Mouse (Mus musculus) MEL (cell line): ENCODE data around the gene Tnfsf11. TPM values are rescaled to one million over a fixed set of nuclear protein-coding genes. Genes with fewer than 3 reads are reported as not detected.

ENCODE experiments used
- DNase-seq: peaks from one replicate; pipeline ENCODE4 v3.0.0; 2011; ENCODE audit warnings: low read depth, low spot score
- H3K27ac ChIP-seq: 2 replicates; pipeline ENCODE4 v1.5.1; 2012; ENCODE audit warnings: low read depth, mild to moderate bottlenecking, control low read depth, low read length, moderate library complexity; ENCODE audit not compliant: control insufficient read depth
- H3K27me3 ChIP-seq, 2 experiments: fragments of 150-350 bp in 1 of 2; sonication (generic) in 1 of 2; 2 replicates each; pipeline ENCODE4 v1.6.1; 2012; ENCODE audit warnings: low read length in 2 of 2, mild to moderate bottlenecking in 2 of 2, improper control_type of control experiment in 1 of 2, moderate library complexity in 1 of 2; ENCODE audit not compliant: insufficient read depth in 2 of 2, control insufficient read depth in 1 of 2
- H3K36me3 ChIP-seq, 2 experiments: 2 replicates each; pipeline ENCODE4 v1.6.1; 2012 to 2014; ENCODE audit warnings: low read length in 2 of 2, improper control_type of control experiment in 1 of 2, inconsistent platforms in 1 of 2, mild to moderate bottlenecking in 1 of 2; ENCODE audit not compliant: insufficient read depth in 2 of 2, control insufficient read depth in 1 of 2
- H3K4me1 ChIP-seq, 2 experiments: fragments of 150-350 bp in 1 of 2; sonication (generic) in 1 of 2; 2 replicates each; pipeline ENCODE4 v1.6.1; 2012; ENCODE audit warnings: low read length in 2 of 2, improper control_type of control experiment in 1 of 2, mild to moderate bottlenecking in 1 of 2; ENCODE audit not compliant: insufficient read depth in 2 of 2, control insufficient read depth in 1 of 2
- H3K4me3 ChIP-seq, 2 experiments: fragments of 150-350 bp in 1 of 2; sonication (generic) in 1 of 2; 2 replicates each; pipeline ENCODE4 v1.5.1; 2012; ENCODE audit warnings: low read depth in 2 of 2, low read length in 2 of 2, mild to moderate bottlenecking in 2 of 2, moderate library complexity in 2 of 2, control low read depth in 1 of 2, improper control_type of control experiment in 1 of 2; ENCODE audit not compliant: control insufficient read depth in 1 of 2, insufficient read depth in 1 of 2
- H3K79me2 ChIP-seq: 2 replicates; pipeline ENCODE4 v1.6.1; 2012; ENCODE audit warnings: mild to moderate bottlenecking, low read length, moderate library complexity; ENCODE audit not compliant: control insufficient read depth, poor library complexity, insufficient read depth
- H3K9ac ChIP-seq: 2 replicates; pipeline ENCODE4 v1.6.1; 2012; ENCODE audit warnings: low read depth, mild to moderate bottlenecking, control low read depth, low read length, moderate library complexity; ENCODE audit not compliant: control insufficient read depth, poor library complexity, severe bottlenecking
- H3K9me3 ChIP-seq: fragments of 150-350 bp; sonication (generic); replicated peaks from 2 replicates; pipeline ENCODE4 v1.6.1; 2012; ENCODE audit warnings: mild to moderate bottlenecking, low read length, improper control_type of control experiment, moderate library complexity; ENCODE audit not compliant: insufficient read depth
- CHD1 ChIP-seq: IDR thresholded peaks from 2 replicates; pipeline ENCODE4 v1.6.1; 2012; ENCODE audit warnings: low read depth, mild to moderate bottlenecking, inconsistent platforms, low read length, improper control_type of control experiment
- CHD2 ChIP-seq: IDR thresholded peaks from 2 replicates; pipeline ENCODE4 v1.6.1; 2011; ENCODE audit warnings: low read length, improper control_type of control experiment
- CTCF ChIP-seq, 3 experiments: IDR thresholded peaks in 2 of 3; conservative IDR thresholded peaks in 1 of 3; 2 replicates each; pipeline ENCODE4 v1.5.1; 2011 to 2012; ENCODE audit warnings: low read length in 3 of 3, low read depth in 2 of 3, mild to moderate bottlenecking in 2 of 3, improper control_type of control experiment in 1 of 3, inconsistent platforms in 1 of 3, mixed read lengths in 1 of 3, moderate library complexity in 1 of 3; ENCODE audit not compliant: control insufficient read depth in 1 of 3, insufficient read depth in 1 of 3, poor library complexity in 1 of 3, severe bottlenecking in 1 of 3
- E2F4 ChIP-seq: IDR thresholded peaks from 2 replicates; pipeline ENCODE4 v1.6.1; 2011; ENCODE audit warnings: low read depth, low read length, improper control_type of control experiment, borderline replicate concordance
- GATA1 ChIP-seq: IDR thresholded peaks from 2 replicates; pipeline ENCODE4 v1.6.1; 2011; ENCODE audit warnings: low read depth, low read length, improper control_type of control experiment
- JUND ChIP-seq: IDR thresholded peaks from 2 replicates; pipeline ENCODE4 v1.6.1; 2011; ENCODE audit warnings: low read depth, mild to moderate bottlenecking, improper control_type of control experiment, low read length
- KAT2A ChIP-seq: conservative IDR thresholded peaks from 2 replicates; pipeline ENCODE4 v1.6.1; 2012; ENCODE audit warnings: low read depth, low read length, improper control_type of control experiment, inconsistent platforms
- MAFK ChIP-seq: IDR thresholded peaks from 2 replicates; pipeline ENCODE4 v1.6.1; 2011; ENCODE audit warnings: low read depth, mild to moderate bottlenecking, low read length, improper control_type of control experiment, borderline replicate concordance
- MAX ChIP-seq: IDR thresholded peaks from 2 replicates; pipeline ENCODE4 v1.6.1; 2011; ENCODE audit warnings: low read length, improper control_type of control experiment
- MEF2A ChIP-seq: IDR thresholded peaks from 2 replicates; pipeline ENCODE4 v1.6.1; 2014; ENCODE audit warnings: low read depth, mild to moderate bottlenecking, inconsistent platforms, low read length, improper control_type of control experiment; ENCODE audit not compliant: poor library complexity, insufficient replicate concordance, severe bottlenecking; ENCODE audit errors: extremely low read depth
- MXI1 ChIP-seq: IDR thresholded peaks from 2 replicates; pipeline ENCODE4 v1.6.1; 2011; ENCODE audit warnings: mild to moderate bottlenecking, low read depth, low read length, improper control_type of control experiment
- MYB ChIP-seq: IDR thresholded peaks from 2 replicates; pipeline ENCODE4 v1.6.1; 2011; ENCODE audit warnings: mild to moderate bottlenecking, low read depth, low read length, improper control_type of control experiment
- MYC ChIP-seq: IDR thresholded peaks from 2 replicates; pipeline ENCODE4 v1.6.1; 2011; ENCODE audit warnings: low read depth, mild to moderate bottlenecking, low read length, improper control_type of control experiment, moderate library complexity
- POLR2AphosphoS5 ChIP-seq: IDR thresholded peaks from 2 replicates; pipeline ENCODE4 v1.6.1; 2012; ENCODE audit warnings: low read depth, borderline replicate concordance, mild to moderate bottlenecking, inconsistent platforms, low read length, moderate library complexity, mixed read lengths
- TBP ChIP-seq: IDR thresholded peaks from 2 replicates; pipeline ENCODE4 v1.8.0; 2011; ENCODE audit warnings: low read depth, low read length, improper control_type of control experiment
- UBTF ChIP-seq: IDR thresholded peaks from 2 replicates; pipeline ENCODE4 v1.6.1; 2012; ENCODE audit warnings: low read depth, mild to moderate bottlenecking, inconsistent platforms, low read length, improper control_type of control experiment, moderate library complexity, borderline replicate concordance; ENCODE audit not compliant: insufficient read depth
- USF1 ChIP-seq: IDR thresholded peaks from 2 replicates; pipeline ENCODE4 v1.6.1; 2014; ENCODE audit warnings: low read depth, mild to moderate bottlenecking, inconsistent platforms, low read length, improper control_type of control experiment, moderate library complexity
- USF2 ChIP-seq, 2 experiments: IDR thresholded peaks; 2 replicates each; pipeline ENCODE4 v1.6.1; 2011 to 2012; ENCODE audit warnings: improper control_type of control experiment in 2 of 2, low read length in 2 of 2, borderline replicate concordance in 1 of 2, inconsistent platforms in 1 of 2, low read depth in 1 of 2, mild to moderate bottlenecking in 1 of 2; ENCODE audit not compliant: insufficient read depth in 1 of 2
- ZNF384 ChIP-seq: IDR thresholded peaks from 2 replicates; pipeline ENCODE4 v1.6.1; 2012; ENCODE audit warnings: low read depth, mild to moderate bottlenecking, inconsistent platforms, low read length, improper control_type of control experiment
- polyA plus RNA-seq, 2 experiments: library from polyadenylated mRNA; stranded (reverse) in 1 of 2; unstranded in 1 of 2; fragments of >175 nt in 1 of 2; fragments of >200 nt in 1 of 2; gene quantifications; 2 replicates each; pipeline versions ENCODE4 v1.2.1 to v1.2.4; 2012; ENCODE audit warnings: low replicate concordance in 2 of 2, low read depth in 1 of 2; ENCODE audit not compliant: insufficient read length in 2 of 2, insufficient read depth in 1 of 2, missing spikeins in 1 of 2
- total RNA-seq: library from RNA; depleted of rRNA; stranded (reverse); fragments of 300-350 nt; gene quantifications from 2 replicates; pipeline ENCODE4 v1.2.3, GENCODE M21; 2012

The Tnfsf11 gene
- total and polyA plus RNA-seq, 3 experiments: not detected

DNA sequence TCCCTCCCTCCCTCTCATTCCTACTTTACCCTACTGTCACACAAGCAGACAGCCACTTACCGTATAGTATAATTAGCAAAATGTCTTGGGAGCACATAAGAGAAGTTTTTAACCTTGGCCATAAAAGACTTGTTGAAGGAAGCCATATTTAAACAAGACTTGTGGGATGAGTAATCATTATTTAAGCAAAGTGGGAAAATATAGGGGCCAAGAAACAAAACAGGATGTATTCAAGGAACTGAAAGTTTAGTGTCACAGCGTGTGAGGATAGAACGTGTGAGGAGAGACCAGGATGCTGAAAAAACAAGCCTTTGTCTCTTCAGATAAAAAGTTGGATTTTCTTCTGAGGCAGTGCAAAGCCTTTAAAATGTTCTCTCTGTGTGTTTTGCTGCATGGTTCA is 11.2 kb upstream of the Tnfsf11 start:
- no peaks in the 10 kb centered on the region for H3K4me1 ChIP-seq
- TF ChIP-seq E2F4: no peak
- no peak for TF ChIP-seq USF2 (IDR thresholded peaks at IDR 0.05; ENCODE audit: borderline replicate concordance in 1 of 2, insufficient read depth in 1 of 2, low read depth in 1 of 2, low read length in 2 of 2)
- no peak for TF ChIP-seq MEF2A
- TF ChIP-seq MAFK: no peak
- TF ChIP-seq JUND: no peak
- no peak for TF ChIP-seq POLR2AphosphoS5
- no peak for TF ChIP-seq CHD2
- no peak for TF ChIP-seq MYC
- TF ChIP-seq CTCF (IDR thresholded peaks at IDR 0.05 in 2 of 3, conservative IDR thresholded peaks at IDR 0.05 in 1 of 3; ENCODE audit: control insufficient read depth in 1 of 3, insufficient read depth in 1 of 3, low read depth in 2 of 3, low read length in 3 of 3, poor library complexity in 1 of 3, severe bottlenecking in 1 of 3): no peak
- no peak for TF ChIP-seq MYB
- no peak for TF ChIP-seq USF1
- no peak for DNase-seq
- H3K9me3 ChIP-seq: no peaks in the 10 kb centered on the region
- no peaks in the 10 kb centered on the region for H3K79me2 ChIP-seq
- H3K27me3 ChIP-seq: no peaks in the 10 kb centered on the region
- no peak overlapping the region for H3K9ac ChIP-seq
- no peak overlapping the region for H3K27ac ChIP-seq
- H3K36me3 ChIP-seq: no peaks in the 10 kb centered on the region
- H3K4me3 ChIP-seq: no peak overlapping the region

- Histone ChIP-seq H3K4me3 (no peak overlapping the region), H3K36me3 (no peaks in the 10 kb centered on the region), H3K4me1 (no peaks in the 10 kb centered on the region), H3K9me3 (no peaks in the 10 kb centered on the region), H3K9ac (no peak overlapping the region), H3K79me2 (no peaks in the 10 kb centered on the region), H3K27me3 (no peaks in the 10 kb centered on the region), H3K27ac (no peak overlapping the region)
- no peak for TF ChIP-seq E2F4
- TF ChIP-seq GATA1: no peak
- no peak for TF ChIP-seq CHD1
- no peak for TF ChIP-seq UBTF
- no peak for TF ChIP-seq CHD2
- TF ChIP-seq CTCF (IDR thresholded peaks at IDR 0.05 in 2 of 3, conservative IDR thresholded peaks at IDR 0.05 in 1 of 3; ENCODE audit: control insufficient read depth in 1 of 3, insufficient read depth in 1 of 3, low read depth in 2 of 3, low read length in 3 of 3, poor library complexity in 1 of 3, severe bottlenecking in 1 of 3): no peak
- TF ChIP-seq MXI1: no peak
- no peak for TF ChIP-seq ZNF384
- TF ChIP-seq KAT2A: no peak
- TF ChIP-seq MAX: no peak
- TF ChIP-seq TBP: no peak
- DNase-seq: no peak
These were observed 9.8 kb upstream of the Tnfsf11 start for GRCm38 (mm10) chr14:78317623-78318022.
